Mouse (Mus musculus) liver, postnatal 0 days (tissue): ENCODE measurements around the gene Ntn5.

Experiments
- CTCF ChIP-seq: sonication (generic); IDR thresholded peaks from 2 replicates; pipeline ENCODE4 v1.5.1; 2016; ENCODE audit warnings: antibody characterized with exemption, low read depth
- EP300 ChIP-seq: IDR thresholded peaks from 2 replicates; pipeline ENCODE4 v1.6.1; 2016; ENCODE audit warnings: antibody characterized with exemption, low read depth, mild to moderate bottlenecking

DNA sequence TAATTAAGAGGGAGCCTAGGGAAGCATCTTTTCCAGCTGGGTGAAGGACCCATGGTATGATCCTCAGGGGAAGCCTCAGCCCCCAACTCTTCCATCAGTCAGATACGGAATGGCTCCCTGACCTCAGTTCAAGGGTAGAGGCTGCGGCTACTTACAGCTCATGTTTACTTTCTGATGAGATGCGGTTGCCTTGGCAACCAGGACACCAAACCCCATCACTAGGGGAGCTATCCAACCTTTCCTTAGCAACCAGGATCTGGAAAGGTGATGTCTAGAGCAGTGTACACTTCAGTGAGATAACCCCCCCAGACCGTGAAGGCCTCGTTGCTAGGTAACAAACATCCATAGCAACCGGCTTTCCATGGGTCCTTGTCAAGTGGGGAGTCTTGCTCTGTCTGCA is 25.2 kb downstream of the Ntn5 start:
- TF ChIP-seq CTCF (no peak), EP300 (no peak)
